Mouse (Mus musculus) adipocyte (in vitro differentiated cells): Measurements from ENCODE around the gene Garnl3.
"Not testable (repeated sequence)": the region's sequence is repeated elsewhere in the genome, so short reads cannot be mapped to it uniquely, and the experiment has no call there.

Experiments
- DNase-seq: peaks from one replicate; pipeline ENCODE4 v3.0.0-alpha.2; 2016; ENCODE audit warnings: low spot score

The Garnl3 gene

DNA sequence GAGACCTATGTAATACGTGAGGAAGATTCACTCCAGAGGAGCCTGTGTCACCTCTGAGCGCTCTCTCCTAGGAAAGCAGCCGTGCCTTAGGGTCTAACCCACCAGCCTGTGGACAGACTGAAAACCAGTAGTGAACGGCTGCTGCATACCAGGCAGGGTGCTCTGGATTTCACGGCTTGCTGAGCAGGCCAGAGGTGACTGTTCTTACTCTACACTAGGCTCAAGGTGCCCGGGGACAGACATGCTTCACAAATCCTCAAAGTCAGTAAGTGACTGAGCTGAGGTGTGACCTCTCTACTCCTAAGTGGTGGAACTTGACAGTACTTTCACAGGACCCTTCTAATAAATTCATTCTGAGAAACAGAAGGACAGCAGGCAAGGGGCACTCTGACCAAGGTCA is 108.6 kb downstream of the Garnl3 start:
- DNase-seq: no peak

DNA sequence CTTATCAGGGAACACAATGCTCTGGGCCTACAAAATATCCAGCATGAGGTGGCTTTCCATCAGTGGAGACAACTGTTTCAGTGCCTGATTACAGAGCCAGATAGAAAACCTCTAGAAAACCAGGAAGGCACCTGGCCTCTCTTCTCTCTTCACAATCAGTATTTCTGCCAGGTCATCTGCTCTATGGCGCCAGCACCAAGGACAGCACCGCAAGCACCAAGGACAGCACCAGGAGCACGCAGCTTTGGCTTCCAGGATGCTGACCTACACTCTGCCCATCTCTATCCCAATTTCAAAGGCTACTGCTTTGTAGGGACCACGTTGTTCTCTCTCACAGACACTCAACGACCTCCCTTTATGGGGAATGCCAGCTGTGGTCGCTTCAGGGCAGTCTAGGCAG is 113.4 kb downstream of the Garnl3 start:
- DNase-seq: peak; percentile 70

DNA sequence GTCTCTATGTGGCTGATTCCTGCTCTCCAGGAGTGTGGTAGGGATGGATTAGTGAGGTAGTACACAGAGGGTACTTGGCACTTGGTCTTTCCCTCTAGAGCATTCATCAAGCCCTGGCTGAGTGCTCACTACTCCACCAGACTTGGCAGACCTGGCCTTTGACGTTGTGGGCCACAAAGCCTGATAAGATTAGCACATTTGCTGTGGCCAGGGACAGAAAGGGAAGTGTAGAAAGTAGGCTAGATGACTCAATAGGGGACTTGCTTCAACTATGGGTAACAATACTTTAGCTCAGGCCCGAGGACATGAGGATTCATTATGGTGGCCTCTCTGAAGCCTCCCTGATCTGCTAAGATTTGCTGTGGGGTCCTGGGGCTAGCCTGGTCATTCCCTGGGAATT is 114.3 kb downstream of the Garnl3 start:
- no peak for DNase-seq

- DNase-seq: no peak
Measured at GRCm38 (mm10) chr2:33014877-33015276, 116.6 kb downstream of the Garnl3 start.

GRCm38 (mm10) chr2:33009055-33009454 is 122.4 kb downstream of the Garnl3 start:
- DNase-seq: not testable (repeated sequence)

GRCm38 (mm10) chr2:33005041-33005440 is 126.4 kb downstream of the Garnl3 start:
- no peak for DNase-seq

DNA sequence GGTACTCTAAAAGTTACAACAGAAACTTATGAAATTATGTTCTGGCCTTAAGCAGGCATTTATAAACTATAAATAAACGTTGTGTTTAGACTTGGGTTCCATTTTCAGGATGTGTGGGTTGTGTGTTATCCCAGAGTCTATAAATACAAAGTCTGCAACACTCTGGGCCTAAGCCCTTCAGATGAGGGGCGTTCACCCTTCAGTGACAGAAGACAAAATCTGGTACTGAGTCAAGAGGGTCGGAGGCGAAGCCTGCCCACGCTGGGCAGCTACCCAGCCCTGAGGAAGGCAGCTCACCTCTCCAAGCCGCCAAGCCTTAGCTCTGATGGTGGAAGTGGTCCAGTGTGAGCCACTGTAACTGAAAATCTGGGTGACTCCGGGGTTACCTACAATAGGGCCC is 129.3 kb downstream of the Garnl3 start:
- DNase-seq: no peak

DNA sequence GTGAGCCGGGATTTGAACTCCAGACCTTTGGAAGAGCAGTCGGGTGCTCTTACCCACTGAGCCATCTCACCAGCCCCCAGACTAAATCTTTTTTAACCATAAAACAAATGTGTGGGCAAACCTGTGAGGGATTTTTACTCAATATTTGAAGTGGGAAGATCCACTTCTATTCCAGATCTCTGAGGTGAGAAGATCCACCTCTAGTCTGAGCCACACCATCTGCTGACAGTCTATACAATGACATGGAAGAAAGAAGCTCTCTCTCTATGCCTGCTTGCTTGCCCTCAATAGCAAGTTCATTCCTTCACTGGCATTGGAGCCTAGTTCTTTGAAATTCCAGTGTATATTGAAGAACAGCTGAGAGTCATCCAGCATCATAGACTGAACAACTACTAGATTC is 131.7 kb downstream of the Garnl3 start:
- DNase-seq: no peak

DNA sequence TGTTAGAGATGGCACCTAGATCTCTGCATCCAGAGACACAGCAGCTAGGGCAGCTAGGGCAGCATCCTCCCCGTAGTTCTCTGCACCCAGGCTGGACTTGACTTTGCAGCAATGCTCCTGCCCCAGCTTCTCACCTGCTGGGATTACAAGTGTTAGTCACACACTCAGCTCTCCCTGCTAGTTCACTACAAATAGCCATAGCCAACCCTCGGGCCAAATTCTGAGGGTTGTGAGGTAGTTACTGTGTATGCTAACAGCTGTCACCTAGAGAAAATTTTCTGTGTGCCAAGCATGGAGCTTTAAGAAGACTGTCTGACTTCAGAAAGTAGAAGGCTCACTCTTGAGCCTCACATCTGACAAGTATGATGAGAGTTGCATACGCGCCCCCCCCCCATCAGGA is 133.7 kb downstream of the Garnl3 start:
- no peak for DNase-seq

DNA sequence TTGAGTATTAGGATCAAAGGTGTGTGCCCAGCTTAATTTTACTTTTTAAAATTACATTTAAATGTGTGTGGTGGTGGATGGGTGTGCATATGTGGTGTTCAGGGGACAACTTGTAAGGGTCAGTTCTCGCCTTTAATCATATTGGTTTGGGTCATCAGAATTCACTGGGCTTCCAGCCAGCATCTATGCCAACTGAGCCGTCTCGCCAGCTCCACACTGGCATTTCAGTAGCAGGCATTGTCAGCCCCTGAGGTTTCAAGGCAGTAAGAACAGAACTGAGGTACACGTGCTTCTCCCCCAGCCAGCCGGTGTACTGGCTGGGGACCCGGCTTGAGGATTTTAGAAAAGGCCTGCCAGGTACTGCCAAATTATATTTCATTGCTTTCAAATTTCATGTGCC is 134.4 kb downstream of the Garnl3 start:
- no peak for DNase-seq

DNA sequence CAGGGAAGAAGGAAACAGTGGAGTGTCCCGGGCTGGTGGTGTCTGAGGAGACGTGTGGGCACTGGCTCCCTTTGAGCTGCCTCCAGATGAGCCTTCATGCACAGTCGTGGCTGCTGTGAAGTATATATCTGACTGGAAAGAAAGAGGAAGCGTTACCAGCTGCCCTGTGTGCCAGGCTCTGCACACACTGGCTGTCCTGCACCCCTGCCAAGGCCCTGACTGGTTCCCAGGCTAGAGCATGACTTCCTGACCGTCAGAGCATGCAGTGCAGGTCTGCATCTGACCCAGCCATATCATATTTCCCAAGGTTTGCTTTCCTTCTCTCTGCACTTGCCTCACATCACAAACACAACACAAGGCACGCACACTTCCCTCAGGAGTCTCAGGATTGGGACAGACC is 139.3 kb downstream of the Garnl3 start:
- DNase-seq: no peak

DNA sequence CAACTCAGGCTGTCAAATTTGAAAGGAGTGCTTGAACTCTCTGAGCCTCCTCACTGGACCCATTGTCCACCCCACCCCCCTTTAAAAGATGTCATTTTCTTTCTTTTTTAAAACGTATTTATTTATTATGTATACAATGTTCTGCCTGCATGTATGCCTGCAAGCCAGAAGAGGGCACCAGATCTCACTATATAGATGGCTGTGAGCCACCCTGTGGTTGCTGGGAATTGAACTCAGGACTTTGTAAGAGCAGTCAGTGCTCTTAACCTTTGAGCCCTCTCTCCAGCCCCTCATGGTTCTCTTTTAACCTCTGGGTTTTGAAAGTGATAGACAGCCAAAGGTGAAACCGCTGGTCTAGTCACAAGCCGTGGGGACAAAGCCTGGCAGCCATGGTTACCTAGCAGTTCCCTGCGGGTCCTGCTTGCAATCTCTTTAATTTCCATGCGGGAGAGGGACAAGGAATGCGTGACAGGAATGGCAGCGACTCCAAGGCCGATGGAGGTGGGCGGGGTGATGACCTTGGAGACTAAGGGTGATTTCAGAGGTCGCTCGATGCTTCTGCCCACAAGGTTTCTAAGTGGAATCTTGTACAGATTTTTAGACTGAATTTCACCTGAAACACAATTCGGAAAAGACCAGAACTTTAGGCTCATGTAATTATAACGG is 141.2 kb downstream of the Garnl3 start:
- peak; percentile 42 for DNase-seq

DNA sequence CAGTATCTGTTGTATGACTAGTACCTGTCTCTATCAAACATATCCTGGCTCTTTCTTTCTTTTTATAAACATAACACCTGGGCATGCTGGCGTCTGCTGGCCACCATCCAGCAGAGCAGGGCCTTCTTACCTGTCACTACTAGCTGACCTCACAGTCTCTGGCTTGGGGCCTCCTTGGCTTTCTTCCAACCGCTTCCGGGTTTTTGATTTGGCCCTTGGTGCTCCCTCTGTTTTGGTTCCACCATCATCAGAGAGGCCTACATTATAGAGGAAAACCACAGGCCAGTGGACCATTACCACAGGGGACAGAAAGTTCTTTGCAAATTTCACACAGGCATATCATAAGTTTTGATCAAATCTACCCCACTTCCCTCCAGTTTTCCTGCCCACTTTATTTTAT is 142.1 kb downstream of the Garnl3 start:
- no peak for DNase-seq

DNA sequence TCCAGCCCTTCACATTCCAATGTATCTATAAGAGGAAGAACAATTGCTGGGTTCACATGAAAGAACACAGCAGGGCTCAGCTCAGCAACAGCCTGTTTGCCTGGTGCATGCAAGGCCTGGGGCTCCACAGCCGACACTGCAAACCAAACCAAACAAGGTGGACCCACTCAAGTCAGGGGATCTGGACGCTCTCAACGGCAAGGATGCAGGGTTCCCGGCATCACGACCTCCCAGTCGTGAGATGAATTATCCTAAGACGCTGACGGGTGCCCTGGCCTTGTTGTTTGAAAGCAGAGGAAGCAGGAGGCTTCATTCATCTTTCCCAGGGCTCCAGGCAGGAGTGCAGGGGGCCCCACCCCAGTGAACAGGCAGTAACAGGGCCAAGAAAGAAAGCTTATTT is 145.6 kb downstream of the Garnl3 start:
- no peak for DNase-seq

- no peak for DNase-seq
Measured at GRCm38 (mm10) chr2:32983617-32984016, 147.8 kb downstream of the Garnl3 start.

DNA sequence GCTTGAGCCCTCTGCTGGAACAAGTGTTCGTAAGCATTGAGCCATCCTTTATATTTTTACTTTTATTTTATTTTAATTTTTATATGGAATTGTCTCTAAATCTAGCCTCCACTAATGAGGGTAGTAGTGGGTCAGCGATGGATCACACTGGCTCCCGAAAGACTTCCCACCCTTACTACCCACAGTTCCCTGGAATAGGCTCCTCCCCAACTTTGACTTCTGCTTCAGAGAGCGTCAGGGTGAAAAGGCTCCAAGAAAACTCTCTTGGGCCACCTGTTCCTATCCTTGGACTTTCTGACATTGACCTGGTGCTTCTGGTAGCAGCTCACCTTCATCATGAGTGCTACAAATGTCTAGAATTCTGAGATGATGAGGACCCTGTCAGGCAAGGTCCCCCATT is 148.8 kb downstream of the Garnl3 start:
- no peak for DNase-seq

GRCm38 (mm10) chr2:32981725-32982271 is 149.7 kb downstream of the Garnl3 start, which contains the start of gene Slc2a8:
Slc2a8 (minus strand) TSS chr2:32982083.
- DNase-seq: peak; percentile 97

GRCm38 (mm10) chr2:32981281-32981680 is 150.2 kb downstream of the Garnl3 start:
- DNase-seq: no peak

- DNase-seq: no peak
Measured at GRCm38 (mm10) chr2:32979675-32980074, 151.8 kb downstream of the Garnl3 start.

DNA sequence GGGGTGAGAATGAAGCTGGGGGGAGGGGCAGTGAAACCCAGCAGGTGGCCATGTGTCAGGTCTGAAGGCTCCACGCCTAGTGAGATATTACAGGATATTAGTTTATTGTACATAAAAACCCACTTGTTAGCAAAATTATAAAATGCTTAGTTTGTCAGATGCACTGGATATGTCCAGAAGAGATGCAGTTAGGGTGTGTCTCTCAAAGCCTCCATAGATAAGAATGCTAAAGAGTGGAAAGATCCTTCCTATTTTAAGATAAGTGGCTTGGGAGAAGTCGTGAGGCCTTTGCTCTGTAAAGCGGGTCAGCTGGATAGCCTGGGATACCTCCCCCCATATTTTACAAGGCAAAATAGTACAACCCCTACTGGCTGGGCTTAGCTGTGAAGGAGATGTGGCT is 152.8 kb downstream of the Garnl3 start:
- no peak for DNase-seq

DNA sequence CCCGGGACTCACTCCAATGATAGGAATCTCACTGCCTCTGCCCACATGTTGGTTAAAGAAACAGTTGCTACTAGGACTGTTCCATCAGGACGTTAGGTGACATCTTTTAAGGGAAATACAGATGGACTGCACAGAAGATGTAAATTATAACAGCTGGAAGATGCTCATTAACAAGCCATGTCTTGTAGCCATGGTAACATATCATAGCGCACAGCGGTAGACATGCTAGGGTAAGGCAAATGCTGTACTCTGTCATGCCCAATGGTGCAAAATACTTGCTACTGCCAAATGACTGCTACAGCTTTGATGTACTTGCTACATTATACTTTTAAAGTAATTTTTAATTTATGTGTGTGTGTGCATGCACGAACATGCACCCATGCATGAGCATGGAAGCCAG is 154.3 kb downstream of the Garnl3 start:
- DNase-seq: no peak

GRCm38 (mm10) chr2:32974216-32974615 is 157.2 kb downstream of the Garnl3 start:
- DNase-seq: no peak

DNA sequence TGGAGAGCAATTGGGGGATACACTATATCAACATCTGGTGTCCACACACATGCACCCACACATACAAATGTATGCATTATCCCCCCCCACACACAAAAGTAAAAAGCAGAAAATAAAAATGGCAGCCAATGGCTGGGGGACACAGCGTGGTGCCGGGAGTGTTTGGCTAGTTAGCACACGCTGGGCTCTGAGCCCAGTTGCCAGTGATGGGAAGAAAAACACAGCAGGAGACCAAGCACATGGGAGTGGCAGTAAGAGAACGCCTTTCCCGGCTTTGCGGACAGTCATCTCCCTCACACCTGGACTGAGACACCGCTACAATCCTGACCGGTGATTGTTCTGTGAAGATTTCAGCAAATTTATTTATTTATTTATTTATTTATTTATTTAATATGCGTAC is 160.2 kb downstream of the Garnl3 start:
- DNase-seq: no peak

DNA sequence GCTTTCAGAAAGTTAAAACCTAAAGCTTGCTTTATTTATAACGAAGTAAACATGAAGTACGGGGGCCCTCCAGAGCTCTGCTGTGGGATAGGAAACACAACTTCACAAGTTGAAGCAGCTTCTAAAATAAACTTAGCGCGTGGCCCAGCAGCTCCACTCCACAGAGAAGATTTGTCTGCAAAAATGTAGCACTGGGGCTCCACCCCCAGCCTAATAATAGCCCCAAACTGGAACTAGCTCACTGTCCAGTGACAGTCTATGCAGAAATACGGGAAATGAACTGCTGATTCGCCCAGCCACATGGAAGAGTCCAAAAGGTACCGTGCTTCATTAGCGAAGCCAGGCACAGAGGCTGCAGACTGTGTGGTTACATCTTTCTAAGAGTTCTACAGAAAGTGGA is 162.1 kb downstream of the Garnl3 start:
- no peak for DNase-seq
